In the genomic region with DNA sequence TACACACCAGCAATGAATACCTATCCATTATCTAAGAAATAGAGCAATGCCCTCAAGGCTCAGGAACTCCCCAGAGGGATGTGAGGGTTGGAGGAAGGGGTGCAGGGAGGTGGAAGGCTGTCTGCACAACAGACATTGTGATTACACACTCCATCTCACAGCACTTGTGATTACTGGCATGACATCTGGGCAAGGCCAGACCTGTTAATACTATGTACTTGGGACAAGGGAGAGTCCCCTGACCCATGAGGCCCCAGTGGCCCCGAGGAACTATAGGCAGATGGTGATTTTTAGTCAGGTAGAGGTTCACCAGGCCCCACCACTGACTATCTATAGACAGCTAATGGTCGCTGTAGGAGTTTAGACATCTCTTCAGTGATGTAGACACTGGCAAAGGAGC, we compare ENCODE assay signal across 10 mouse cellular contexts. TPM values are rescaled to one million over a fixed set of nuclear protein-coding genes. Genes with fewer than 3 reads are reported as not detected.
"Had no signal": no experiment of that assay in that cellular context is flagged by ENCODE, and none has a peak within 500 bp of the region (broad histone marks: within the 10 kb centered on the region; RNA-seq: fewer than 3 reads in every experiment).

No protein-coding gene starts in this region.

- DNase-seq: liver, embryonic 13.5 days; liver, postnatal 0 days; lung, adult 2 months; lung, postnatal 14 days; lung, postnatal 36 days; right cerebral cortex, postnatal 14 days; thymus, adult 2 months had no signal

RNA-seq across cellular contexts. Expression of a gene that starts 54.1 kb away (rescaled TPM):
- total RNA-seq: megakaryocyte progenitor cell, adult 5-6 weeks; monocyte, adult 5-6 weeks; neutrophil, adult 5-6 weeks had no signal
